ENCODE assay signal across 13 mouse cellular contexts in the genomic region with DNA sequence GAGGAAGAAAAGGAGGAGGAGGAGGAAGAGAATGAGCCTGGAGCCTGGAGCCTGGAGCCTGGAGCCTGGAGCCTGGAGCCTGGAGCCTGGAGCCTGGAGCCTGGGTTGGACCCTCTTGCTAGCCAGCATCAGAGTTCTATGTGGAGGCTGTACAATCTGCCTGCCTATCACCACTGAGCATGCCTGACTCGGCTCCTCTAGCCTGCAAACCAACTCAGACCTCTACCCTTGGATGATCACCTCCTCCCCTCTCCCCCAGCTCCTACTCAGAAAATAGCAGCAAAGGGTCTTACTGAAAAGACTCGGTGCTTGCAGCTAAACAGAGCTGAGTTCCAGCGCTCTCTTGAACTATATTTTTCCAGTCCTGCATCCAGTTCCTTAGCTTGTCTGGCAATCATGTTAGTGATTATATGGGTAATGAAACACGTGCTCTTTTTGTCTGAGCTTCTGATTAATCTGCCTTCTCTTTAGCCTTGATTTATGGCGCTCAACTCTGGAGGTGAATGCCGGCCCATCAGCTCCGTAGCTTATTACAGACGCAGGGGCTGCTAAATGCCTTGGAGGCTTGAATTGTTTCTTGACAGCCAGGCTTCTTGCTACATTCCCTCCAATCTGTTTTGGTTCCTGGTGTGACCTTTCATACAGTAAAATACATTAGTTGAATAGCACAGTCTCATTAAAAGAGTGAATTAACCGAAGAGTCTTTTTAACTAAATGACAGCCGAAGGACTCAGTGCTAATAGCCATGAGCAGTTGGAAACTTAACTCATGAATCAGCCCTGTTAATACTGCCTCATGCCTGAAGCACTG.
DNase-seq lines count a peak whose midpoint lies in the region; ATAC-seq and TF ChIP-seq lines count a peak whose summit lies in the region.
"Had no signal": no experiment of that assay in that cellular context is flagged by ENCODE, and none has a peak within 500 bp of the region (broad histone marks: within the 10 kb centered on the region; RNA-seq: fewer than 3 reads in every experiment).

No protein-coding gene starts in this region.

- peaks cover 37% of the 10 kb centered on the region for H3K4me1 ChIP-seq in hindbrain, embryonic 10.5 days (replicated peaks)
- H3K4me1 ChIP-seq in limb, embryonic 15.5 days, result 0 out of 2 replicates have a peak, but pooled peaks cover 4% of the 10 kb centered on the region

- no peak for ATAC-seq in limb, embryonic 15.5 days (ENCODE audit: insufficient number of reproducible peaks, low FRiP score, low TSS enrichment, low read depth)
- ATAC-seq: intestine, embryonic 16.5 days had no signal

- WGBS in hindbrain, embryonic 10.5 days, result 47% methylated on average over 10 of the region's 10 CpGs
- 10% methylated on average over 10 of the region's 10 CpGs for WGBS in limb, embryonic 15.5 days

- peak overlapping the region; percentile 59; the same call in 1 of the 2 replicates for H3K27ac ChIP-seq in hindbrain, embryonic 10.5 days
- H3K27ac ChIP-seq in limb, embryonic 15.5 days, result no peak overlapping the region
- H3K27ac ChIP-seq in gastrocnemius, adult 2 months, result no peak overlapping the region

- H3K9me3 ChIP-seq in hindbrain, embryonic 10.5 days, result no peaks in the 10 kb centered on the region
- H3K9me3 ChIP-seq in limb, embryonic 15.5 days, result no peaks in the 10 kb centered on the region

- peaks cover 32% of the 10 kb centered on the region for H3K27me3 ChIP-seq in hindbrain, embryonic 10.5 days (ENCODE audit: insufficient read depth, poor library complexity, severe bottlenecking)
- H3K27me3 ChIP-seq in limb, embryonic 15.5 days, result peaks cover 23% of the 10 kb centered on the region

- intact Hi-C loops in gastrocnemius, adult 2 months (cut with DNase I), result no loop called here

- H3K4me2 ChIP-seq in limb, embryonic 15.5 days, result 0 out of 2 replicates have a peak overlapping the region, but pooled peaks have one; percentile 2
- H3K4me2 ChIP-seq: heart, embryonic 11.5 days had no signal

- TF ChIP-seq CTCF in gastrocnemius, adult 2 months (IDR thresholded peaks at IDR 0.05), result no peak

- no peaks in the 10 kb centered on the region for H3K36me3 ChIP-seq in hindbrain, embryonic 10.5 days
- H3K36me3 ChIP-seq in limb, embryonic 15.5 days, result no peaks in the 10 kb centered on the region

- H3K9ac ChIP-seq in limb, embryonic 15.5 days, result no peak overlapping the region

- DNase-seq in Muller cell, postnatal 12 days (ENCODE audit: inconsistent ontology term), result peak; percentile 42
- DNase-seq in embryo, embryonic 11.5 days (ENCODE audit: low read depth, low spot score), result peak; percentile 50
- DNase-seq in hindbrain, embryonic 10.5 days (ENCODE audit: low spot score), result no peak
- DNase-seq in layer of hippocampus, postnatal 10 days (ENCODE audit: low spot score in 2 of 2), result no peak
- no peak for DNase-seq in gastrocnemius, adult 2 months
- DNase-seq in lung, postnatal 14 days, result no peak
- no peak for DNase-seq in lung, postnatal 25 days (ENCODE audit: low spot score)
- DNase-seq: cerebellum, postnatal 14 days; spleen, adult 18-20 months; thymus, adult 18-20 months had no signal

- H3K4me3 ChIP-seq in hindbrain, embryonic 10.5 days, result no peak overlapping the region
- H3K4me3 ChIP-seq in limb, embryonic 15.5 days, result no peak overlapping the region
- no peak overlapping the region for H3K4me3 ChIP-seq in gastrocnemius, adult 2 months

Comparison
In these comparisons a context has a peak if more than half of its experiments do, and no peak if none do; other contexts are left out.
1. DNase-seq: peak in Muller cell, postnatal 12 days (single experiment) and embryo, embryonic 11.5 days (single experiment); none in hindbrain, embryonic 10.5 days (single experiment), layer of hippocampus, postnatal 10 days (0 of 2), gastrocnemius, adult 2 months (single experiment), lung, postnatal 14 days (single experiment) and lung, postnatal 25 days (single experiment).